ENCODE assay signal across 8 mouse cellular contexts in genomic region chr15:83150073-83150442, GRCm38 (mm10). TPM values are rescaled to one million over a fixed set of nuclear protein-coding genes. Genes with fewer than 3 reads are reported as not detected.
DNase-seq lines count a peak whose midpoint lies in the region; ATAC-seq and TF ChIP-seq lines count a peak whose summit lies in the region.

No protein-coding gene starts in this region.

- H3K9me3 ChIP-seq in embryonic facial prominence, embryonic 15.5 days (replicated peaks) = no peaks in the 10 kb centered on the region
- no peaks in the 10 kb centered on the region for H3K9me3 ChIP-seq in intestine, postnatal 0 days (ENCODE audit: control insufficient read depth)
- H3K9me3 ChIP-seq in neural tube, embryonic 13.5 days = no peaks in the 10 kb centered on the region

- H3K4me1 ChIP-seq in embryonic facial prominence, embryonic 15.5 days = peaks cover 16% of the 10 kb centered on the region
- no peaks in the 10 kb centered on the region for H3K4me1 ChIP-seq in intestine, postnatal 0 days (replicated peaks; ENCODE audit: control insufficient read depth, insufficient read depth, low read length)
- peaks cover 21% of the 10 kb centered on the region for H3K4me1 ChIP-seq in neural tube, embryonic 13.5 days (replicated peaks)

- 11% methylated on average over 3 of the region's 3 CpGs for WGBS in embryonic facial prominence, embryonic 15.5 days
- WGBS in intestine, postnatal 0 days = 12% methylated on average over 3 of the region's 3 CpGs
- 28% methylated on average over 3 of the region's 3 CpGs for WGBS in neural tube, embryonic 13.5 days

- H3K27me3 ChIP-seq in embryonic facial prominence, embryonic 15.5 days = no peaks in the 10 kb centered on the region
- H3K27me3 ChIP-seq in intestine, postnatal 0 days (replicated peaks; ENCODE audit: control insufficient read depth, insufficient read depth, low read length) = no peaks in the 10 kb centered on the region
- H3K27me3 ChIP-seq in neural tube, embryonic 13.5 days = no peaks in the 10 kb centered on the region

- peak overlapping the region; percentile 37 for H3K4me2 ChIP-seq in embryonic facial prominence, embryonic 15.5 days (replicated peaks)
- H3K4me2 ChIP-seq in intestine, postnatal 0 days (replicated peaks; ENCODE audit: low read depth) = peak overlapping the region; percentile 77
- peak overlapping the region; percentile 58 for H3K4me2 ChIP-seq in neural tube, embryonic 13.5 days

- TF ChIP-seq CTCF in left cerebral cortex, adult 2 months (IDR thresholded peaks at IDR 0.05) = no peak
- TF ChIP-seq CTCF in intestine, postnatal 0 days (IDR thresholded peaks at IDR 0.05; ENCODE audit: low read depth) = no peak

- H3K9ac ChIP-seq in embryonic facial prominence, embryonic 15.5 days = peak overlapping the region; percentile 19; the same call in 1 of the 2 replicates
- 0 out of 2 replicates have a peak overlapping the region, but pooled peaks have one; percentile 96 for H3K9ac ChIP-seq in intestine, postnatal 0 days (ENCODE audit: low read depth, low read length)
- peak overlapping the region; percentile 98 for H3K9ac ChIP-seq in neural tube, embryonic 13.5 days

- peak overlapping the region; percentile 98 for H3K27ac ChIP-seq in left cerebral cortex, adult 2 months
- peak overlapping the region; percentile 99 for H3K27ac ChIP-seq in embryonic facial prominence, embryonic 15.5 days (replicated peaks)
- H3K27ac ChIP-seq in intestine, postnatal 0 days (ENCODE audit: low read depth, low read length) = peak overlapping the region; percentile 99
- peak overlapping the region; percentile 98 for H3K27ac ChIP-seq in neural tube, embryonic 13.5 days (replicated peaks)

- DNase-seq in left cerebral cortex, adult 2 months (ENCODE audit: extremely low spot score in 1 of 2, low spot score in 2 of 2) = no peak
- no peak for DNase-seq in left cerebral cortex, postnatal 4 days
- DNase-seq in layer of hippocampus, adult 9-10 months (ENCODE audit: low spot score) = no peak
- no peak for DNase-seq in spleen, postnatal 4 days (ENCODE audit: low spot score in 2 of 2)
- no peak for DNase-seq in right cerebral cortex, postnatal 36 days (ENCODE audit: low spot score in 2 of 2)

- intact Hi-C loops in left cerebral cortex, adult 2 months (cut with DNase I) = no loop called here
- intact Hi-C loops in left cerebral cortex, postnatal 4 days (cut with DNase I) = no loop called here

- ATAC-seq in embryonic facial prominence, embryonic 15.5 days (ENCODE audit: insufficient number of reproducible peaks, low FRiP score, low TSS enrichment, low read depth) = no peak
- ATAC-seq in intestine, postnatal 0 days = no peak
- no peak for ATAC-seq in neural tube, embryonic 13.5 days (ENCODE audit: low read depth)

- peaks cover 32% of the 10 kb centered on the region for H3K36me3 ChIP-seq in embryonic facial prominence, embryonic 15.5 days
- peaks cover 28% of the 10 kb centered on the region for H3K36me3 ChIP-seq in intestine, postnatal 0 days (ENCODE audit: control insufficient read depth, insufficient read depth)
- peaks cover 30% of the 10 kb centered on the region for H3K36me3 ChIP-seq in neural tube, embryonic 13.5 days

- peak overlapping the region; percentile 70 for H3K4me3 ChIP-seq in left cerebral cortex, adult 2 months
- peak overlapping the region; percentile 68 for H3K4me3 ChIP-seq in embryonic facial prominence, embryonic 15.5 days (replicated peaks)
- H3K4me3 ChIP-seq in intestine, postnatal 0 days (ENCODE audit: low read depth, low read length) = 0 out of 2 replicates have a peak overlapping the region, but pooled peaks have one; percentile 1
- H3K4me3 ChIP-seq in neural tube, embryonic 13.5 days = peak overlapping the region; percentile 94

RNA-seq across cellular contexts. Expression of gene Poldip3, which starts 0.9 kb away (rescaled TPM):
- total RNA-seq in left cerebral cortex, adult 2 months (2021) = 10 to 100 TPM; 86.5 to 95.1 TPM
- total RNA-seq in left cerebral cortex, postnatal 4 days (2021) = 10 to 100 TPM; 92.9 to 94.2 TPM
- 142 and 147 TPM in 2 replicates for polyA plus RNA-seq in embryonic facial prominence, embryonic 15.5 days (2015; fragmentation: Nextera tagmentation; extraction: Ambion mirVana)
- polyA plus RNA-seq in intestine, postnatal 0 days (2015; fragmentation: Nextera tagmentation; extraction: Ambion mirVana) = 49.8 and 51.6 TPM in 2 replicates
- 137 and 140 TPM in 2 replicates for polyA plus RNA-seq in neural tube, embryonic 13.5 days (2015; fragmentation: Nextera tagmentation; extraction: Ambion mirVana)

RNA-seq across cellular contexts. Expression of gene Cyb5r3, which starts 22.3 kb away (rescaled TPM):
- total RNA-seq in left cerebral cortex, adult 2 months (2021) = 10 to 100 TPM; 58.4 to 63.1 TPM
- 100 to 1,000 TPM; 106 TPM for total RNA-seq in left cerebral cortex, postnatal 4 days (2021)
- 163 and 185 TPM in 2 replicates for polyA plus RNA-seq in embryonic facial prominence, embryonic 15.5 days (2015; fragmentation: Nextera tagmentation; extraction: Ambion mirVana)
- polyA plus RNA-seq in intestine, postnatal 0 days (2015; fragmentation: Nextera tagmentation; extraction: Ambion mirVana) = 117 and 126 TPM in 2 replicates
- 130 and 140 TPM in 2 replicates for polyA plus RNA-seq in neural tube, embryonic 13.5 days (2015; fragmentation: Nextera tagmentation; extraction: Ambion mirVana)

RNA-seq across cellular contexts. Expression of gene Rrp7a, which starts 27.5 kb away (rescaled TPM):
- 100 to 1,000 TPM; 147 to 159 TPM for total RNA-seq in left cerebral cortex, adult 2 months (2021)
- 100 to 1,000 TPM; 125 to 127 TPM for total RNA-seq in left cerebral cortex, postnatal 4 days (2021)
- polyA plus RNA-seq in embryonic facial prominence, embryonic 15.5 days (2015; fragmentation: Nextera tagmentation; extraction: Ambion mirVana) = 69.5 and 76.2 TPM in 2 replicates
- polyA plus RNA-seq in intestine, postnatal 0 days (2015; fragmentation: Nextera tagmentation; extraction: Ambion mirVana) = 32.1 and 32.7 TPM in 2 replicates
- polyA plus RNA-seq in neural tube, embryonic 13.5 days (2015; fragmentation: Nextera tagmentation; extraction: Ambion mirVana) = 68.3 and 76.0 TPM in 2 replicates

Comparison
In these comparisons a context has a peak if more than half of its experiments do, and no peak if none do; other contexts are left out.
1. H3K4me3 ChIP-seq: peak in every context shown above with its lines; median percentile 94 in neural tube, embryonic 13.5 days; 70 in left cerebral cortex, adult 2 months; 68 in embryonic facial prominence, embryonic 15.5 days; 1 in intestine, postnatal 0 days.
2. H3K9ac ChIP-seq: peak in every context shown above with its lines; median percentile 98 in neural tube, embryonic 13.5 days; 96 in intestine, postnatal 0 days; 19 in embryonic facial prominence, embryonic 15.5 days.